Mouse (Mus musculus): ENCODE results near the gene Fbxl13. TPM values are rescaled to one million over a fixed set of nuclear protein-coding genes. Genes with fewer than 3 reads are reported as not detected.
"Not testable (repeated sequence)": the region's sequence is repeated elsewhere in the genome, so short reads cannot be mapped to it uniquely, and the experiment has no call there.

The Fbxl13 gene
- total RNA-seq, 2 experiments from 2014 or later, result 0.35 TPM; not detected in 1

DNA sequence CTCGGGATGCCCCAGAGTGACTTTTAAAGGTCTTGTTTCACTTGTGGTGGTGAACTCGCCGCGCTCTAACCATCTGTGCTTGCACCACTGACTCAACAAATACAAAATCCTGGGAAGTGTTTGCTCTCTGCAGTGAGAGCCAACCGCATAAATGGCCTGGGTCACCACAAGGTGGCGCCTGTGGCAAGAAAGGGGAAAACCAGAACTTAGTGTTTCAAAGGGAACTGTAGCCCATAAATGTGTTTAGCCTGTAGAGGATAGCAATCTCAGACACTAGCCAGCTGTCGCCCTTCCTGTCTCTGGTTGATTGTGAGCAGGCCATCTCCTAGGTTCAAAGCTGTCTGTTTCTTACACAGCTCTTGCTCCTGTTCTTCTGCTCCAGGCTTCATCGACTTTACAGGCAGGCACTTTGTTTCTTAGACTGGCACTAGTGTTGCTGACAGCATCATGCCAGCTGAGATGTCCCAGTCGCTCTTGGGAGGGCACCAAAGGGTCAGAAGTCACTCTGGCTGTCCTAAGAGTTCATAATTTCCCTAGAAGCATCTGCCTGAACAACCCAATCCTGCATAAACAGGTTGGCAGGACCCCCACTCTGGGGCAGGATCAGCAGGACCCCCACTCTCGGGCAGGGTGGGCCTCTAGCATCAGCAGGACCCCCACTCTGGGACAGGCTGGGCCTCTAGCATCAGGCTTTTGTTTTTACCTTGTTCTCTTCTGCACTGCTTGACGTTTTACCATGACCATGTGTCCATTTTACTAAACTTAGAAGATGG is 13.4 kb upstream of the Fbxl13 start:
- DNase-seq (ENCODE audit: low spot score in 2 of 2), result peak; percentile 54 to 88

DNA sequence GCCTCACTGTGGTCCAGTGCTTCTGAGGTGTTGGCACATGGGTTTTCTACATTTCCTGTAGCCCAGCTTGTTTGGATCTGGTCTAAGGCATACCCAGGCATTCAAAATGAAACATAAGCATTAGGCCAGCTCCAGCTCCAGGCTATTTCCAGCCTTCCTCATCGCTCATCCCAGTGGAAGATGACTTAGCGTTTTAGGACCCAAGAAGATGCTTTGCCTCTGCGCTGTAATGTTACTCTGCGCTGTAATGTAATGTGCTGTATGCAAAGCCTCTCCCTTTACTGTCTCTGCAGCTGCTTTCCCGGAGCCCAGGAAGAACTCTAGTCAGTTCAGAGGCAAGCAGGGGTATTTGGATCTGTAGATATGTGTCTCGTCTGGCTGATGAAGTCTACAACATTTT is 12.6 kb upstream of the Fbxl13 start:
- DNase-seq (ENCODE audit: low spot score in 2 of 2), result no peak

DNA sequence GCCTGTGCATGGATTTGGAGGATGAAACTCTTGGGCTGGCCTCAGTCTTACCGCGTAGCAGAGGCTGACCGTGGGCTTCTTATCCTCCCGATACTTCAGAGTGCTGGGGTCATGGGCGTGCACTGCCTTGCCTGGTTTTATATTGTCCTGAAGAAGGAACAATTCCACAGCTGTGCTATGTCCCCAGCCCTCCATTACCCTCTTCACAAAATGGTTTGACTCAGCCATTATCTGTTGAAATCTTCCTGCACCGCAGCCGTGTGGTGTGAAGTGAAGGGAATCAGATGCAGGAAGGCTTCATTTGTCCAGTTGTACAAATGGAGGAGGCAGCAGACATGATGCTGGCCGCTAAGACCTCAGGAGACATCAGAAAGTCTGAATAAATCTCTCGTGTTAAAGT is 11.5 kb upstream of the Fbxl13 start:
- DNase-seq (ENCODE audit: low spot score in 2 of 2), result no peak

DNA sequence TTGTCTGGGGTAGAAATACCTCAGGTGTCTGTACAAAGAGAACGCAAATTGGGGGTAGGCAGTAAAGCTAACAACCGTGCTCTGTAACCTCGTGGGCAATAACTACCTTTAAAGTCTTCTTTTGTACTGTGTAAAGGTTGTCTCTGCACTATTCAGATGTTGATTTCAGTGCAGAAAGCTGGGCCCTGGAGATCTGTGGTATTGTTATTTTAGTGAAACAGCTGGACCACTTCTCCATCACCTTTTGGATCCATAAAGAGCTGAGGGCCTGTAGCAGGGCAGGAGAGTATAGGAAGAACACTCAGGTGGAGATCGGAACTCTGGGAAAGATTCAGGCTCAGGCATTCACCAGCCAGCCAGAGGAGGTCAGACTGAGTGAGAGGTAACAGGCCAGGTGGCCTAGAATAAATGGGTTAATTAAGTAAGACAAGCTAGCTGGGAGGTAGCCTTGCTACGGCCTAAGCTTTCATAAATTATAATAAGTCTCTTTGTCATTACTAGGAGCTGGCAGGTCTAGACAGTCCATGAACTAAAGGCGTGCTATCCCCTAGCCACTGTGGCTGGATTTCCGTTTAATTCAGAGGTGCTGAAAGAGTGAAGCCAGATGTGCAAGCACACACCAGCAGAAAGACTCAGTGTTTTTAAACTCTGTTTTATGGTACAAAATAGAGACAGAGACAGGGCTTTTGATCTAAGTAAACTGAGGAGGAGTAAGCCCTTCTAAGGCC is 6.6 kb upstream of the Fbxl13 start:
- no peak for DNase-seq (ENCODE audit: low spot score in 2 of 2)

DNA sequence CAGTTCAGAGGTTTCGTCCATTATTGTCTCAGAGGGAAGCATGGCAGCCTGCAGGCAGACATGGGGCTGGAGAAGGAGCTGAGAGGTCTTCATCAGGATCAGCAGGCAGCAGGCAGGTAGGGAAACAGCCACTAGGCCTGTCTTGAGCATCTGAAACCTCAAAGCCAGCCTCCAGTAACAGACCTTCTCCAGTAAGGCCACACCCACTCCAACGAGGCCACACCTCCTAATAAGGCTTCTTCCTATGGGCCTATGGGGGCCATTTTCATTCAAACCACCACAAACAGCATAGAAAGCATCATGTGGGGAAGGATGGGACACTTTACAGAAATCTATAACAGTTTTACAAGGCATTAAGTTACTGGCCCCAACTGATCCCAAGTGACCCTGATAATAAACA is 5.3 kb upstream of the Fbxl13 start:
- DNase-seq (ENCODE audit: low spot score in 2 of 2), result no peak

DNA sequence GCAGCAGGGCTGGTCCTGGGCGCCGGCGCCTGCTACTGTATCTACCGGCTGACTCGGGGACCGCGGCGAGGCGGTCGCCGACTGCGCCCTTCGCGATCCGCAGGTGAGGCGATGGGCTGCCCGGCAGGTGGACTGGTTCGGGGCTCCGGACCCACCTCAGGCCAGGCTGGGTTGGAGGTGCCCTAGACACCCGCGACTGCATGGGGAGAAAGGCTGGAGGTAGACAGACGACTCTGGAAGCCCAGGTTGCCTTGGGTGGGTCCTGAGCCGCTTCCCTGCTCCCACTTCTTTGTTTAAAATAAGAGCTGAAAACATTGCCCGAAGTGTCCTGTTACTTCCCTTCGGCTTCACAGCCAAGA is 678 bp upstream of the Fbxl13 start:
- no peak for DNase-seq (ENCODE audit: low spot score in 2 of 2)

DNA sequence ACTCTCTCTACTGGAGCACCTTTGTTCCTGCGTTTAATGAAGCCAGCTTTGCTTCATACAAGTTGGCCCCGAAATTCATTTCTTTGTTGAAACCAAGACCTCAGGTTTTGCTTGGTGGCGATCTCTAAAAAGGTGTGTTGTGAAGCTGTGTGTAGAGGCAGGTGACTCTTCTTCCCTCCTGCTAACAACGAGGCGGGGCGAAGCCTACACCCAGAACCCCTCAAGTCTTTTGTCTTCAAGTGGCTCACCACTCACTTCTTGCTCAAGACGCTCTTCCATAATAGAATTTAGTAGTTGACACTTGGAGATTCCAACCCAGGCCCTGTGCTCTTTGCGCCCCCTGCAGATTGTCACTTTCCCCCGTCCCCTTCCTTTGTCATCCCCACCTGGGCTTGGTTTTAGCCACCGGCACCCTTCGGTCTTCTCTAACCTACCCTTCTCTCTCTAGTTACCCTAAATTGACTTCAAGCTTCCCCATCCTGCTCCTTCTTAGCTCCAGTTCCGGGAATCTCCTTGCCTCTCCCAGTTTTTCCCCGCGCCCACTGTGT is 469 bp downstream of the Fbxl13 start:
- no peak for DNase-seq (ENCODE audit: low spot score in 2 of 2)

DNA sequence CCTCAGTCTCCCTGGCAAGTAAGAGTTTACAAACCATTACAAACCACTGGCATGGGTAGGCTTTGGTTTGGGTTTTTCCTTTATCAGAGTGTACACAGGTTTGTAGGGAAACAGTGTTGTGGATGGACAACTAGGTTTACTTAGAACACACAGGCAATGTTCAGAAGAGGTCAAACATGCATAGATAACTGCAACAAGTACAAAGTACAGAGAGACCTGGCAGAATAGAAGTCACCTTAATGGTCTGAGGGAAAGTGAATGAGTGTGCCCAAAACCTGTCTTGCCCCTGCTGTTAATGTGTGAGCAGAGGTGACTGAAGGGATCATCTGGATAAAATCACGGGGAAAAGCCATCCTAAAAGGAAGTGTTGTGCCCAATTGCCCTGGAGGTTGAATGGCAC is 1.8 kb downstream of the Fbxl13 start:
- DNase-seq (ENCODE audit: low spot score in 2 of 2), result no peak

DNA sequence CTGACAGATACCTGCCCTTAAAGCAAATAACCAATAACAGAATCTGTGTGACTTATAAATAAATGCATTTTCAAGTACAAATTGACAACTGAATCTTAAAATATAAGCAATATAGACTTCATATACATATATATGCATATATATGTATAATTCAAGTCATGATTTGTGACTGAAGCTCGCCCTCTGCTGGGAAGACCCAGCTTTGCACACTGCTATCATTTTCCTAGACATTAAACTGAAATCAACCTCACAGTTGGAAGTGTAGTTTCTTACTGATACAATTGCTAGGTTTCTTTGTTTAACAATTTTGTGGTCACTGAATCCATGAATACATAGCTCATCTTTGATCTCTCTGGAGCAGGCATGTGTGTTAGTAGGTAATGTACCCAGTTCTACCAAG is 4.5 kb downstream of the Fbxl13 start:
- peak in 1 of 2 experiments; percentile 69 for DNase-seq (ENCODE audit: low spot score in 2 of 2)

DNA sequence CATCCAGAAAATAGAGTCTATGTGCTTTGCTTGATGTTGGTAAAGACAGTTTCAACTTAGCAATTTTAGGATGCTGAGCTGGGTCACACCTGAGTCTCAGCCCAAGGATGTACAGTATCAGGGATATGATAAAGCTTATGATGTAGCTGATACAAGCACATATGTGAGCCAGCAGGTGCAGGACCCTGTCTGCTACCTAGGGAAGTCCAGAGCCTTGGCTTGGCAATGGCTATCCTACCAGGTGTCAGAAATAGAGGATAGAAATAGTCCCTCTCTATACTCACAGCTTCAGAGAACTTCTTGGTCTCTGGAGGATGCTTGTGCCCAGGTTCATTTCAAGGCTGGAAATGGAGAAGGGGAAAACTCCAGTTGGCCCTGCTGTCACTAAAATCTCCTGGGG is 19.5 kb downstream of the Fbxl13 start:
- no peak for DNase-seq (ENCODE audit: low spot score in 2 of 2)

DNA sequence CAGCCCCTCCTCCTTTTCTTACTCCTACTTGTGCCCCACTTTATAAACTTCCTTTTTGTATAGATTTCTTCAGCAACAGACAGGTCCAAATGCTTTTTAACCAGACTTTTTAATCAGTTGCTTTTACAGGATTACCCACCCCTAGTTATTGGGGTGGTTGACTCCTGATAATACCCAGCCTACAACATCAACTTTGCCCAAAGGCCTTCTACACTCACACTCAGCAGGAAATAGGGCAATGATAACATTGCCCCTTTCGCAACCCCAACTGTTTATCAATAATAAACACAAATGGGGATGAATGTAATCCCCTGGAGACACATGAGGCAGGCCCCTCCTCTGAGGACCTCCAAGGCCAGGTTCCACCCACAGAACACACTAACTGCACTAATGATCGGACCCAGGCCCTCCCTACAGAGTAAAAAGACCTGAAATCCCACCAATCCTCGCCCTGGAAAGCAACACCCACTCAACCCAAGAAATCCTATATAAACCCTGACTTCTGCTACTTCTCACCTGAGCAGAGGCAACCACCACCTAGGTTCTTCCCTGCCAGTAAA is 28.9 kb downstream of the Fbxl13 start:
- no peak for DNase-seq (ENCODE audit: low spot score in 2 of 2)

DNA sequence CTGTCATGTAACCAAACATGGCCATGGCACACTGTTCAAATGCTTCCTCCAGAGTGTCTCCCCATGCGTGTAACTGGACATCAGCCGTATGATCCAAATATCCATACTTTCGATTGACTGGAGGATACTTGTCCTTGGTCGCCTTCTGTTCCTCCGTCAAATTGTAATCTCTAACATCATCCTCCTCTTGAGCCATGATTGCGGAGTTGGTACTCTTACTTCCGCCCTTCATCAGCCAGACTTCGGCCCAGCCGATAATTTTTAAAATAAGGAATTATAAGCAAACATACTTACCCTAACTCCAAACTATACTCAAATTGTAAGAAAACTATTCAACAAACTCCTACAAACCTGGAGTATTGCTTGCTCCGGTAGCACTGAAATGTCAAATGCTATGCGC is 31.1 kb downstream of the Fbxl13 start:
- DNase-seq (ENCODE audit: low spot score in 2 of 2), result not testable (repeated sequence)

DNA sequence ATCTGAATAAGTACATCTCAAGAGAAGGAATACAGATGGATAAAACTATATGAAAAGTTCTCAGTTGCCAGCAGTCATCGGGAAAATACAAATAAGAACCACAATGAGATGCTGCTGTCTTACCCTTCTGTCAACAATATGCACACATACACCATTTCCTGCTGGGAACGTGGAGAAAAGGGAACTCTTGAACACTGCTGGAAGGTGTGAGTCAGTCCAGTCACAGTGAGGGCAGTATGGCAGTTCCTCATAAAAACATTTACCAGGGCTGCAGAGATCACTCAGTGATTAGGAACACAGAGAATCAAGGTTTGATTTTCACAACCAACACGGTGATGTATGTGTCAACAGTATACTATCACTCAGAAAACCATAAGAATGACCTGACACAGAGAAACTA is 34.4 kb downstream of the Fbxl13 start:
- DNase-seq (ENCODE audit: low spot score in 2 of 2), result no peak

DNA sequence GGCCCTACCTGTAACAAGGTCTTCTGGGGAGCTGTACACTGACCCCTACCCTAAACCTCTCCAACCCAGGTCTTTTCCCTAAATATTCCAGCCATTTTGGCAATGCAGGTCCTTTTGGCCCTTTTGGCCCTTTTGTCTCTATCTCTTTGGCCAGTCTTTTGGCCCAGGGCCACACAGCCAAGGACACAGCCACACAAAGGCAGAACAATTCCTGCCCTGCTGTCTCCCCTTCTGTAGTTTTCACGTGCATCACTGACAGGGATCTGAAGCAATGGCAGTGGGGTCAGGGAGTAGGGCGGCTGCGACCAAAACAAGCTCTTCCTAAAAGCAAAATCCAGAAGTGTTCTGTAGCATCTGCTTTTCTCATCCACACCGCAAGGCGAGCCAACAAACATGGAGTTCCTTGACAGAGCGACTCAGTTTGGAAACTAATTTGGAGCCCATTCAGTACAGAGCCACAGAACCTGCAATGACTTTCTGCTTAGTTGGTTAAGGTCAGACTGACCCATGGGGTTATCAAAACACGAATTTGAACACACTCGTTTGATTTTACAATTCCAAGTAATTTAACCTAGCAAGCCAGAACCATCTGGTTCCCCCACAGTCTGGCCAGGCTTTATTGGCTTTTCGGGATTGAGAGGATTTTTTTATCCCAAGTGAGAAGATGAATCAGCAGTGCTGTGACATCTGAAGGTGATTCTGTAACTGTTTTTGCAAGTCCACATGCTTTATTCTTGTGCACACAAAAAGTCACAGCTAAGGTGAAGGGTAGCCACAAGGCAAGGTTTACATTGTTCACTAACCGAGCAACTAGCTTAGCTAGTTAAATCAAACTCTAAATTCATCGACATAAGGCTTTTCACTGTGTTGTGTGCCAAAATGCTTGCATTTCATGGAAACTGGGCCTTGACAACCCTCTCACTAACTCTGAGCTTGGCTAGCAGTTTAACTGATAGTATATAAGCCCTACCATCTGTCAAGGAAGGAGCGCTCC is 36.8 kb downstream of the Fbxl13 start:
- DNase-seq (ENCODE audit: low spot score in 2 of 2), result peak; percentile 22 to 59

DNA sequence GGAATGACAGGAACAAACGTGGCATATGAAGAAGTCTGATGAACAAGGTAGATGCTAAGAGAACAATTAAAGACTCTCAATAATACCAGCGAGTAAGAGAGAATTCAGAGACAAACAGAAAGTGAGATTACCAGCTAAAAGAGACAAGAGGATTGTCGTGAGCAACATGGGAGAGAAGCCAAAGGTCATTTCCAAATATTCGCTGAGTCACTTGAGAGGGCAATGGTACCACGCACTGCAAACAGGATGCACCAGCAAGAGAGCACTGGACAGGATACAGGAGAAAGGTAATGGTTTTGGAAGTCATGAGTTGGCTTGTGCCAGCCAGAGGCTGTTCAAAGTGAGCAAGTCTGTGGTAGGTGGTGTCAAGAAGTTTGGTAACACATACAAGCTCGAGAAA is 39.5 kb downstream of the Fbxl13 start:
- no peak for DNase-seq (ENCODE audit: low spot score in 2 of 2)

DNA sequence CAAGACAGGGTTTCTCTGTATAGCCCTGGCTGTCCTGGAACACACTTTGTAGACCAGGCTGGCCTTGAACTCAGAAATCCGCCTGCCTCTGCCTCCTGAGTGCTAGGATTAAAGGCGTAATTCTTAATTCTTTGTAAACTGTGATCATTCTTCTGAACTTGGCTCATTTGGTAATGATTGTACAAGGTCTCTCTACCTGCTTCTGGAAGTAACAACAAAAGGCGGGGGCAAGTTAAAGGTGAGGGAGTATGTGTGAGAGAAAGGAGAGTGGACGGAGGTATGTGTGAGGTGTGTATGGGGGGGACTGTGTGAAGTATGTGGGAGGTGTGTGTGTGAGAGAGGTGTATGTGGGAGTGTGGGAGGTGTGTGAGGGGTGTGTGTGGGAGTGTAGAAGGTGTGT is 45.5 kb downstream of the Fbxl13 start:
- DNase-seq (ENCODE audit: low spot score in 2 of 2), result no peak

DNA sequence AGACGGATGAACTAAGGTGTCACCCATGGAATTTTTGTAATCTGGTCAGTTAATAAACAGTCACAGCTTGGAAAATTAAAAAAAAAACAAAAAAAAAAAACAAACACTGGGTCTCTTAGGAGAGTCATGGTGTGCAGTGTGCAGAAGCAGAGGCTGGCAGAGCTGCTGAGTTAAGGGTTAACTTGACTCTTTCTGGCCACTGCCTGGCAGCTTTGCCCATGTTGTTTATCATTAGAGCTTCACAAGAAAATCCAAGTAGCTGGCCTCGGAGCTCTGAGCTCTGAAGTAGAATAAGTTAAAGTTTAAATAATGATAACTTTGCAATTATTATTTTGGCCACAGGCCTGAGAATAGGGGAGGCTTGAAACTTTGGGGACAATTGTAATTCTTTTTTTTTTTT is 45.9 kb downstream of the Fbxl13 start:
- DNase-seq (ENCODE audit: low spot score in 2 of 2), result not testable (repeated sequence)

DNA sequence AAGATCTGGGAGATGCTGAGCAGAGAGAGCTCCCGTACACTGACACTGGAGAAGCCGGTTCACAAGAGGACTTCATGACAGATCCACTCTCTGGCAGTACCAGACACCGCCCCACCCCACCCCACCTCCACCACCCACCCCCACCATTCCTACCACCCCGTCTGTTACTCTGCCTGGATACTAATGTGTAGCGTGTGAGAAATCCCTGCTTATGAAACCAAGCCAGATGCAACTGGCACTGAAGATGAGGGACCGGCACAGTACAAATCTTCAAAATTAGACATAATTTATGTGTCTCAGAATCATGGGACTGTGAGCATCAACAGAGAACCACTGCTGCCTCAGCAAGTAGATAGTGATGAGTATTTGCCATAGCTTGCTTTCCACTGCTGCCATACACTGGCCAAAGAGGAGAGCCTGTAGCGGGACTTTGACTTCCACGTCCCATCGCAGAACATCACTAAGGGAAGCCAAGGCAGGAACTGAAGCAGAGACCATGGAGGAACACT is 52.2 kb downstream of the Fbxl13 start:
- DNase-seq (ENCODE audit: low spot score in 2 of 2), result peak in 1 of 2 experiments; percentile 41

DNA sequence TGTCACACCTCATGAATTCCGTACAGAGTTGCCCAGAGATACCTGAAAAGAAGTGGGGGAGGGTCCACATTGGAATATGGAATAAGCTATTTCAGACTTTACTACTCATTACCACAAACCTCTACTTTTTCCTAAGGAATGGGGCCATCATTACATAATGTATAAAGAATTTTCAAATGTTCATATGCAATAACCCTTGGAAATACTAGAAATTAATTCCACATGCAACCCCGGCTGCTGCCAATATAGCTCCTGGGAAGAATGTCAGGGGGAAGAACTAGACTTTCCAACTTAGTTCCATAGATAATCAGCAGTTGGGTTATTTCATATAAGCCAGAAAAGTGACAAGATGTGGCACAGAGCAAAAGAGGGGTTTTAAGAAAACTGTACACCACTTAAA is 53.3 kb downstream of the Fbxl13 start:
- no peak for DNase-seq (ENCODE audit: low spot score in 2 of 2)

DNA sequence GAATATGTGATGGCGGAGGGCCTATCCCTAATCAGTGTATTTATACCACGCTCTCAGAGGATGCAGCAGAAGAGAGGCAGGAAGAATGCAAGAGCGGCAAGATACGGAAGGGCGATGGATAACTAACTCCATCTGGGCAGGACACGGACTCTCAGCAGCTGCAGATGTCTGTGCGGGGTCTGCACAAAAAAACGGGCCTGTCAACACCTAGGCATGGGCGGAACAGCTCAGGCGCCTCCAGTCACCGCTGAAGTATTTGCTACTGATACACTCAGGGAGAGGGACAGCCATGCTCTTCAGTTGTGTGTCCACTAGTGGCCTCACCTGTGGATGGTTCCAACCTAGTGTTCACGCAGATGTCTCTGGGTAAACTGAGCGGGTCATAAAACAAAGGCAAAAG is 57.2 kb downstream of the Fbxl13 start:
- no peak for DNase-seq (ENCODE audit: low spot score in 2 of 2)

DNA sequence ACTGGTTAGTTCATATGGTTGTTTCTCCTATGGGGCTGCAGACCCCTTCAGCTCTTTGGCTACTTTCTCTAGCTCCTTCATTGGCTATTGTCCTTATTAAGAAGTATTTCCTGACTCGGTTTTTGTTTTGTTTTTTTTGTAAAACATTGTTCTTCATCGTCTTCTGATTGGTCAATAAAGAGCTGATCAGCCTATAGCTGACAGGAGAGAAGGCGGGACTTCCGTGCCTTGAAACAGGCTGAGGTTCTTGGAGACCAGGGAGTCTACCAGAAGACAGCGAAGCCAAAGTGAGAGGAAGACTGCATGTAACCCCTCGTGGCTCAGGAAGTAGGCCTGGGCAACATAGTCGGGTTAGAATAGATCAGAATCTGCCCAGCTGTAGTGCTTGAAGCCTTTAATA is 57.8 kb downstream of the Fbxl13 start:
- no peak for DNase-seq (ENCODE audit: low spot score in 2 of 2)
